Mouse (Mus musculus) c-Kit-positive CD71-positive TER-119-negative erythroid progenitor cells, embryonic 14.5 days (primary cell): ENCODE measurements around the gene Ccdc83.
A peak's percentile ranks its signal among the peaks of the same experiment; 100 is the strongest.

Experiments
- DNase-seq: peaks from one replicate; pipeline ENCODE4 v3.0.0-alpha.2; 2013; ENCODE audit warnings: low read depth

Gene Ccdc83

GRCm38 (mm10) chr7:90259899-90260298 is 5.7 kb downstream of the Ccdc83 start:
- no peak for DNase-seq

- no peak for DNase-seq
These were observed 6.9 kb downstream of the Ccdc83 start for GRCm38 (mm10) chr7:90258701-90259100.

GRCm38 (mm10) chr7:90252946-90253345 is 12.6 kb downstream of the Ccdc83 start:
- no peak for DNase-seq

GRCm38 (mm10) chr7:90243643-90244042 is 21.9 kb downstream of the Ccdc83 start:
- no peak for DNase-seq

- no peak for DNase-seq
These were observed 22.4 kb downstream of the Ccdc83 start for GRCm38 (mm10) chr7:90243151-90243550.

GRCm38 (mm10) chr7:90236289-90236905 is 29.2 kb downstream of the Ccdc83 start:
- DNase-seq = no peak

DNA sequence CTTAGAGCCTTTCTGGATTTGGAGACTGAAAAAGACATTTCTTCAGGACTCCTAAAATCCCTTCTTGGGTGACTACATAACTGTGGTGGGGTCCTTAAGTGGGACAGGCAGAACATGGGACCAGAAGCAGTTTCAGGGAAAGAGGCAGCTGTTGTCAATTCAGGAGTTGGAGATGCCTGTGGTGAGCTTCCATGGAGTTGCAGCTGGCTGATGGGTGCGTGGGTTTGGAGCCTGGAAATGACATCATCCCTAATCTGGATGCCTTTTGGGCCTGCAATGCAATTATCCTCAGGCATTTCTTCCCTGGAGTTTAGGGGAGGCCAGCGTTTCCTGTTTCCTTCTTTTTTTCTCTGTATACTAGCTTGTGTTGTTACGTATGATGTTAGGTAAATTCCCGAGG is 31.7 kb downstream of the Ccdc83 start:
- no peak for DNase-seq

DNA sequence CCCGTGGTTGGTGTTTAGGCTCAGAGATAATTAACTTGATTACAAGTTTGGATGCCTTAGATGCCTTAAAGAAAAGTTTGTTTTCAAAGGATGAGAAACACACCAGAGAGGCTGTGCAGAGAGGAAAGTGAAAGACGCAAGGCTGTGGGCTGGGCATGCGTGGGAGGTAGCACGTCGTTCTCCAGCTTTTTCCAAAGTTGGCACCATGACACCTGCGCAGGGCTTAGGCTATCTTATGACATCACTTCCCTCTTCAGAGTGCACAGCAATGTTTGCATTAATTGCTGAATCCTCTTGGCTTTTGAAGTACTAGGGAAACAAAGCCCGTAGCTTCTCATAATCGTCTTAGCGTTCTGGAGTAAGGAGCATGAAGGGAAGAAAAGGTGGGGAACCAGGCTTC is 34.1 kb downstream of the Ccdc83 start:
- DNase-seq = no peak

GRCm38 (mm10) chr7:90228884-90229283 is 36.7 kb downstream of the Ccdc83 start:
- DNase-seq = peak; percentile 41

DNA sequence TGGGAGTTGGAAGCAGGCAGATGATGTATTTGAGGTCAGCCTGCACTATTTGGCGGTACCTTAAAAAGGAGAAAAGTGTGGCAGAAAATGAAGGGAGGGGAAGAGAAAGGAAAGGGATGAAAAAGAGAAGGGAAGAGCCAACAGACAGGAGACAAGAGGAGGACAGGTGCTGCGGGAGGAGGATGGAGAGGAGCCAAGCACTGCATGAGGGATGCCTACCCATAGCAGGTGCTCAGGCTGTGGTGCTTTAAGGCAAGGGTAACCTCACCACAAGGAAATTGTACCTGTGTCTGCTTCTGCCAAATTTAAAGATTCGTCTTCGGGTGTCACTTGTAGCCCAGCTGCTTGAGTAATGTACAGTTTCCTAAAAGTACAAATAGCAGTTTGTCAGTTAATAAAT is 37.5 kb downstream of the Ccdc83 start:
- no peak for DNase-seq

DNA sequence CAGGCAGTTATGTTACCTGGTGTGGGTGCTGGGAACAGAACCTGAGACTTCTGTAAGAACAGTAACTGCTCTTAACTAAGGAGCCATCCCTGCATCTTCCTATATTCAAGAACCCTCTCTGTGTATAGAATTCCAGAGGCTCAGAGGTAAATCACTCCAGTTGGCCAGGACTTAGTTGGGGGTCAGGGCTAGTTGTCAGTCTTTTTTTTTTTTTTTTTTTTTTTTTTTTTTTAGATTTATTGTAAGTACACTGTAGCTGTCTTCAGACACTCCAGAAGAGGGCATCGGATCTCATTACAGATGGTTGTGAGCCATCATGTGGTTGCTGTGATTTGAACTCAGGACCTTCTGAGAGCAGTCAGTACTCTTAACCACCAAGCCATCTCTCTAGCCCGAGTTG is 44.1 kb downstream of the Ccdc83 start:
- DNase-seq = no peak

DNA sequence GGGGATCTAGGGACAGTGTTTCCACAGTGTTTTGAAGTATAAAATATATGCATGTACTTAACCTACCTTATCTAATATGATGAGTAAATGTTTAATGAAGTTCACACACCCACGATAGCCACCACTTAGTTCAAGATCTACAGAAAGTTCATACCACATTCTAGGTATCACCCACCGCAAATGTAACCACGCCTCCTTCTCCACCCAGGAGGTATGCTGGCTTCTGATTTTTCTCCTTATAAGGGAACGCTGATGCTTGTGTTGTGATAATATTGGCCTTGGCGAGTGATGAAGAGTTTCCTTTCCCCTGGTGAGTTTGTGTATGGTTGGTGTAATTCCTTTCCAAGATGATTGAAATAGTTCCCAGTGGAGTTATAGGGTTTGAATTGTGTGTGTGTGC is 47.5 kb downstream of the Ccdc83 start:
- DNase-seq = no peak

DNA sequence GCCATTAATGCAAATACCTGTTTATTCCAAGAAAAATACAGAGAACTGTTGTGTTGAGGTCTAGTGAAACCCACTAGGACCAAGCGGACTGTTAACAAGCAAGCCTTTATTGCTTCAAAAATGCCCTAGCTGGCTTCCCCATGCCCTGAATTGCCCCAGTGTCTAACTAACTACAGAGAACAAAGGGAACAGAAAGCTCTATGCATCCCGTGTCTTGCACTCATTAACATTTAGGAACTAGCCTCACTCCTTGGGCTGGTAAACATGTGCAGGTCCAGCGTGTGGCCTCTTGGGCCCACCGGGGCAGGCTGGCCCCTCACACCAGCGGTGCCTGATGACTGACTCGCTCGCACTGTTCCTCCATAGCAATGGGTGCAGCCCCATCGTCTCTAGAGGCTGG is 49.1 kb downstream of the Ccdc83 start:
- DNase-seq = no peak

GRCm38 (mm10) chr7:90210947-90211346 is 54.6 kb downstream of the Ccdc83 start:
- DNase-seq = no peak

DNA sequence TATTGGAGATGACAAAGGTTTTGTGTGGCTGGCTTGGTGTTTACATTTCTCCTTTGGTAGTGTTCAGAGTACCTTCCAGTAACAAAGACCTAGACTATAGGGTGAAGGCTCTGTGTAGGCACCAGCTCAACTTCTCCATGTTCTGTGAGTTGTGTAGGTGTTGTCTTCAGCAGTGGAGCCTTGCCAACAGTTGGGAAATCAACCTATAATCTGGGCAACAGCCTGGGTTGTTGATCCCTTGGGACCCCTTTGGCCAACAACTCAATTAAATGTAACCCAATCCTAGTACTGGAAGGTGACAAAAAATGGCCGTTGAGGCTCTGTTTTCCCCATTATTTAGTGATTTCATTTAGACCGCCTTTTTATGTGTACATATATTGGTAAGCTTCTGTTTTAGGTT is 55.5 kb downstream of the Ccdc83 start:
- no peak for DNase-seq

GRCm38 (mm10) chr7:90203914-90204313 is 61.7 kb downstream of the Ccdc83 start:
- peak; percentile 27 for DNase-seq

GRCm38 (mm10) chr7:90201877-90202465 is 63.6 kb downstream of the Ccdc83 start:
- no peak for DNase-seq

GRCm38 (mm10) chr7:90200251-90200650 is 65.3 kb downstream of the Ccdc83 start:
- no peak for DNase-seq

DNA sequence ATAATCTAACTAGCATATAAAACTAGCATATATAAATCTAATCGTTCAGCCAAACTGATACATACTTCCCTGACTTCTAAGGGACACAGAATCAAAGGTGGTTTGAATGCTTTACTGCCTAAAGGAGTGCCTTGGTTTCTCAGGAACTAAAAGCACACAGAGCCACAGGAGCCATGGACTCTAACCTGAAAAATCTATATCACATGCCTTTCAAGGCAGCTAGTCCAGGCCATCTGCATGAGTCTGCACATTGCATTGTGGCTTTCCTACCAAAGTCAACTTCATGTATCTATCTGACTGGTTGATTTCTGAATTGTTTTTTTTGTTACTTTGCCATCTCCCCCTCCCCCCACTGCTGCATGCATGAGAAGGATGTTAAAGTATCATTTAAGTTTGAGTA is 84.9 kb downstream of the Ccdc83 start:
- DNase-seq = no peak

DNA sequence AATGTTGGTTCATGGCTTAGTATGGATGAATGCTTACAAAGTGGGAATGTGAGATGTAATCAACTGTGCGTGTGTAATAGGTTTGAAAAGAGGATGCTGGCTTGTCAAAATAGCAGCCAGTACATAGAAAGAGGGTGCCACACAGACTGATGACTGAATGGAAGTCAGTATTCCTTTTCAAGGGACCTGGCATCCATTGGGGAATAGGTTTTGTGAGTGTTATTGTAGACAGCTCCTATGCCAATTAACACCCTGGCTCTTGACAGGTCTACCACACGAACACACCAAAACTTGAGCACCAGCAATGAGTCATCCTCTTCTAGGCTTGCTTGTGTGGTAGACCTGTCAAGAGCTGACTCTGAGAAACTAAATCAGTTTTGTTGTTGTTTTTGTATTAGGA is 90.0 kb downstream of the Ccdc83 start:
- DNase-seq = no peak
